Mouse (Mus musculus): ENCODE data around the gene Prkcg. TPM values are rescaled to one million over a fixed set of nuclear protein-coding genes. Genes with fewer than 3 reads are reported as not detected.
"Not testable (repeated sequence)": the region's sequence is repeated elsewhere in the genome, so short reads cannot be mapped to it uniquely, and the experiment has no call there.

Gene Prkcg
- polyA plus RNA-seq, 1 experiment, result 5.6 TPM

DNA sequence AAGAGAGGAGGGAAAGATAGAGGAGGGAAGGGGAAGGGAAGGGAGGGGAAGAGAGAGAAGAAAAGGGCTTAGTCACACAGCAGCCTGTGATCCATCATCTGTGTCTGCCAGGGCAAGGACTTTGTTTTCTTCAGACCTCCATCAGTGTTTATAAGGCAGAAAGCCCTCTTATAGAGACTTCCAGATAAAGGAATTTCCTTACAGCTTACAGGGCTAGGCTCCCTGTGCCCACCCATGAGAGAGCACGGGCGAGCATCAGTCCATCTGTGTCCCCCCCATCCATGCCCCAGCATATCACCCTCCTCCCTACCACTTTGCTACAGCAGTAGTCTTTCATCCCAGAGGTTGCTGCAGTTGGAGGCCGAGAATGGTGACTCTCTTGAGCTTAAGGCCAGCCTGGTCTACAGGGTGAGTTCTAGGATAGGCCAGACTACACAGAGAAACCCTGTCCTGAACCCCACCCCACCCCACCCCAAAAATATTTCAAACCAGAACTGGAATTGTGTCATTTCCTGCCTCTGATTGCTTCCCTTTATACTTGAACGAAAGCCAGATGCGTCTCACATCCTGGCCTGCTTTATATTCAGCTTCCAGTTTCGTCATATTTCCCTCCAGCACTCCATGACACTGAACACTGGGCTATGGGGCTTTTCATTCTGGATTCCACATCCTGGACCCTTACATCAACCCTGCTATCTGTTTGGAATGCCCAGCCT is 13.4 kb upstream of the Prkcg start:
- DNase-seq (ENCODE audit: low read depth), result no peak
- no peak for TF ChIP-seq POLR2A (IDR thresholded peaks at IDR 0.05; ENCODE audit: borderline replicate concordance, extremely low read depth, insufficient read depth, insufficient read length, poor library complexity, severe bottlenecking)
- no peak for TF ChIP-seq CTCF (IDR thresholded peaks at IDR 0.05; ENCODE audit: borderline replicate concordance, extremely low read depth, insufficient read depth, insufficient read length)

GRCm38 (mm10) chr7:3276781-3277180 is 12.2 kb upstream of the Prkcg start:
- not testable (repeated sequence) for DNase-seq (ENCODE audit: low read depth)

GRCm38 (mm10) chr7:3280080-3280653 is 8.8 kb upstream of the Prkcg start:
- DNase-seq (ENCODE audit: low read depth), result no peak

GRCm38 (mm10) chr7:3280654-3281153 is 8.3 kb upstream of the Prkcg start:
- no peak for DNase-seq (ENCODE audit: low read depth)
- TF ChIP-seq POLR2A (IDR thresholded peaks at IDR 0.05; ENCODE audit: borderline replicate concordance, extremely low read depth, insufficient read depth, insufficient read length, poor library complexity, severe bottlenecking) (no peak), CTCF (IDR thresholded peaks at IDR 0.05; ENCODE audit: borderline replicate concordance, extremely low read depth, insufficient read depth, insufficient read length) (no peak)

More at GRCm38 (mm10) chr7:3280080-3280653, 8.8 kb upstream of the Prkcg start:
- no peak for TF ChIP-seq POLR2A (IDR thresholded peaks at IDR 0.05; ENCODE audit: borderline replicate concordance, extremely low read depth, insufficient read depth, insufficient read length, poor library complexity, severe bottlenecking)
- TF ChIP-seq CTCF (IDR thresholded peaks at IDR 0.05; ENCODE audit: borderline replicate concordance, extremely low read depth, insufficient read depth, insufficient read length), result no peak

DNA sequence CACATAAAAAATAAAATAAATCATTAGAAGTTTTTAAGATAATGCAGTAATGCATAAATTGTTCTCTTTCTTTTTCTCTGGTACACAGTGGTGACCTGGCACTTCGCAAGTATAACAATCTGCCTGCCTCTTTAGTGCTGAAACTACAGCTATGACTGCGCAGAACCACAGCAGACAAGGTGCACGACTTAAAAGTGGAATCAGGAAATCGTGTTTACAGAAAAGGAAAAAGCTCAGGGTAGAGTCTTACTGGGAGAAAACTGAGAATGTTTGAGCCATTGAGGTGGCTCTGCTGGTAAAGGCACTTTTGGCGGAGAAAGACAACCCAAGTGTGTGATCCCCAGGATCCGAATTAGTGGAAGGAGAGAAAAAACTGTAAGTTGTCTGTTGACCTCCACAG is 7.2 kb upstream of the Prkcg start:
- TF ChIP-seq CTCF (IDR thresholded peaks at IDR 0.05; ENCODE audit: borderline replicate concordance, extremely low read depth, insufficient read depth, insufficient read length) (no peak), POLR2A (IDR thresholded peaks at IDR 0.05; ENCODE audit: borderline replicate concordance, extremely low read depth, insufficient read depth, insufficient read length, poor library complexity, severe bottlenecking) (no peak)
- DNase-seq (ENCODE audit: low read depth), result no peak

DNA sequence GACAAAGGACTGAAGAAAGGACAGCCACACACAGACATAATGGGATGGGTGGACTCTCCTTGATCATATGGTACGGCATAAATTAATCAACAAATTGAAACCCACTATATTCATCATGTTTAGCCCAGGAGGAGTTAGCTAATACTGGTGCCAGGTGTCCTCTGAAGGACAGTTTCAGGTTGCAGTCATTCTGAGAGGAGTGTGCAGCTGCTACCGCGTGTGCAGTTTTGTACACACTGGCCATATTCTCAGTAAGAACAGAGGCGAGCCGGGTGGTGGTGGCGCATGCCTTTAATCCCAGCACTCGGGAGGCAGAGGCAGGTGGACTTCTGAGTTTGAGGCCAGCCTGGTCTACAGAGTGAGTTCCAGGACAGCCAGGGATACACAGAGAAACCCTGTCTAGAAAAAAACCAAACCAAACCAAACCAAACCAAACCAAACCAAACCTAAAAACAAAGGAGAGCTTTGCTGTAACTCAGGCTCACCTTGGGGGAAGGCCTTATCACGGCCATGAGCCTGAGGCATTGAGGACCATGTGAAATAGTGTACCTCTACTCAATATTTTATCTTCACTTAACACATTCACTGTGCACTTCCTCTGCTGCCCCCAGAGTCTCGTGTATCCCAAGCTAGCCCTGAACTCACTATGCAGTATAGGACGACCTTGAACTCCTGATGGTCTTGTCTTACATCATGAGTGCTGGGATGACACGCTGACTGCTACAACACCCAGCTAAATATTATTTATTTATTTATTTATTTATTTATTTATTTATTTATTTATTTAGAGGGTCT is 5.7 kb upstream of the Prkcg start:
- TF ChIP-seq CTCF (IDR thresholded peaks at IDR 0.05; ENCODE audit: borderline replicate concordance, extremely low read depth, insufficient read depth, insufficient read length) (no peak), POLR2A (IDR thresholded peaks at IDR 0.05; ENCODE audit: borderline replicate concordance, extremely low read depth, insufficient read depth, insufficient read length, poor library complexity, severe bottlenecking) (no peak)
- no peak for DNase-seq (ENCODE audit: low read depth)

GRCm38 (mm10) chr7:3284604-3285003 is 4.4 kb upstream of the Prkcg start:
- no peak for DNase-seq (ENCODE audit: low read depth)
- TF ChIP-seq POLR2A (IDR thresholded peaks at IDR 0.05; ENCODE audit: borderline replicate concordance, extremely low read depth, insufficient read depth, insufficient read length, poor library complexity, severe bottlenecking) (no peak), CTCF (IDR thresholded peaks at IDR 0.05; ENCODE audit: borderline replicate concordance, extremely low read depth, insufficient read depth, insufficient read length) (no peak)

GRCm38 (mm10) chr7:3286036-3286435 is 2.9 kb upstream of the Prkcg start:
- DNase-seq (ENCODE audit: low read depth), result no peak
- TF ChIP-seq CTCF (IDR thresholded peaks at IDR 0.05; ENCODE audit: borderline replicate concordance, extremely low read depth, insufficient read depth, insufficient read length) (no peak), POLR2A (IDR thresholded peaks at IDR 0.05; ENCODE audit: borderline replicate concordance, extremely low read depth, insufficient read depth, insufficient read length, poor library complexity, severe bottlenecking) (no peak)

DNA sequence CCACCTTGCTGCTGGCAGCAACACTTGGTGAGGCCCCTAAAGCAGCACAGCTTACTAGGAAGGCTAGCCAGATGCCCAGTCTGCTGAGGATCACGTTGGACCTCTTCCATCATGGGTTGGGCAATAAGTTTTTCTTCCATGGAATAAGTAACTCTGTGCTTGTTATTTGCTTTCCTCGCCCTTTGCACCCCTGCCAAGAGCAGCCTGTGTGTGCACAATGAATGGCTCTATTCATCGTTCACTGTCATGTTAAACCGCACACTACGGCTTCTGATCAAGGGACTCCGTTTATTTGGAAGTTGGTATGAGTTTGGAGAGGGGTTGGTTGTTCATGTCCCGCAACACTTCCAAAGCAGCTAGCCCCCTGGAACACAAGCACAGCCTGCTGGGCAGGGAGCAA is 1.8 kb upstream of the Prkcg start:
- TF ChIP-seq POLR2A (IDR thresholded peaks at IDR 0.05; ENCODE audit: borderline replicate concordance, extremely low read depth, insufficient read depth, insufficient read length, poor library complexity, severe bottlenecking) (no peak), CTCF (IDR thresholded peaks at IDR 0.05; ENCODE audit: borderline replicate concordance, extremely low read depth, insufficient read depth, insufficient read length) (no peak)
- peak; percentile 79 for DNase-seq (ENCODE audit: low read depth)

DNA sequence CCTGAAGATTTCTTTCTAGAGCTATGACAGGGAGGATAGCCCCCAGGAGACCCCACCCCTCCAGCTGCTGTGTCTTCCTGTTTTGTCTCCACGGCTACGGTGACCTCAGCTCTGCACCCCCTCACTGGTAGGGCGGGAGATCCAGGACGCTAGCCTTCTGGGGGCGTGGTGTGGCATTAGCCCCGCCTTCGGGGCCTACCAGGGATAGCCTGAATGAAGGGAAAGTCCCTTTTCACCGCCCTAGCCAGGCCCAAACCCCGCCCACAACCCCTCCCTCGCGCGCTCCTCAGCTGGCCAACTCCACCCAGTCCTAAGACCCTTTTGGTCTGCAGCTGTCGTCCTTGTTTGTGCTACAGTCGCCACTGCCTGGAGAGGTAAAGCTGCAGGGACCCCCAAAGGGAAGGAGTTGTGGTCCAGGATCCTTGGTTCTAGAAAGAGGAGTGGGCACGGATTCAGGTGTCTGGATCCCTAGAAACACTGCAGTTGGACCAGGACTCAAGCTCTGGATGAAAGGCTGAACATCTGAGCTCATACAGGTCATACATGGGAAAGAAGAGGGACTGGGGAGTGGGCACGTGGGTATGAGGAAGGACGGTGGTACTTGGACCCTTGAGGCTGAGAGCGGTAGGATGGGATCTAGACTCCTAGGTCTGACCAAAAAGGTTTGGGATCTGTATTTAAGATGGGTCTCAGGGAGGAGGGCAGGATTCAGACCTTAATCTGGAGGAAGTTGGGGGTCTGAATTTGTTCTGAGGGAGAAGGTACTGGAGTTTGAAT is 1.5 kb downstream of the Prkcg start:
- no peak for TF ChIP-seq CTCF (IDR thresholded peaks at IDR 0.05; ENCODE audit: borderline replicate concordance, extremely low read depth, insufficient read depth, insufficient read length)
- TF ChIP-seq POLR2A (IDR thresholded peaks at IDR 0.05; ENCODE audit: borderline replicate concordance, extremely low read depth, insufficient read depth, insufficient read length, poor library complexity, severe bottlenecking), result peak; percentile 24; the same call in 1 of the 2 replicates
- DNase-seq (ENCODE audit: low read depth), result peak; percentile 96

DNA sequence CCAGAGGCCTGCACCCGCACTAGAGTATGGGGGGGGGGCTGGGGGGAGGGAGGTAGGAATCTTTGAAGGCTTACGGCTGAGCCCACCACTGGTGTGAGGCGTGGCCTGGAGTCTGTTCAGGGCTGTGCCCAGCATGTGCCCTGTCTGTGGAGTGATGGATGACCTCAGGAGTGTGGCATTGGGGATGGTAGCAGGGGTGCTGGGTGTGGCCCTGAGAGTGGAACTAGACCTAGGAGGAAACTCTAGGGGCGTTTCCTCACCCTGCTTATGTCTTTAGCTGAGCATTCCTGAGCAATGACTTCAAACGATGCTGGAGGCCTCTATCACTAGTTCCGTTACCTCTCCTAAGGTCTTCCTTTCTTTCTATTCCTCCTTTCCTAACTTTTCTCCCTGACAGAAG is 2.2 kb downstream of the Prkcg start:
- no peak for DNase-seq (ENCODE audit: low read depth)
- no peak for TF ChIP-seq CTCF (IDR thresholded peaks at IDR 0.05; ENCODE audit: borderline replicate concordance, extremely low read depth, insufficient read depth, insufficient read length)
- no peak for TF ChIP-seq POLR2A (IDR thresholded peaks at IDR 0.05; ENCODE audit: borderline replicate concordance, extremely low read depth, insufficient read depth, insufficient read length, poor library complexity, severe bottlenecking)
